Mouse (Mus musculus) stomach, embryonic 15.5 days (tissue): ENCODE results near the gene 9930111J21Rik2. TPM values are rescaled to one million over a fixed set of nuclear protein-coding genes. Genes with fewer than 3 reads are reported as not detected.
"Not testable (repeated sequence)": the region's sequence is repeated elsewhere in the genome, so short reads cannot be mapped to it uniquely, and the experiment has no call there.

Experiments used
- ATAC-seq: fragments of 200-750 bp; cut with Nextera tagmentation; 2 replicates; pipeline ENCODE4 v1.8.0; 2017; ENCODE audit warnings: low read depth, moderate number of reproducible peaks, moderate TSS enrichment; ENCODE audit not compliant: insufficient read depth, low FRiP score
- H3K27ac ChIP-seq: fragments of 300-500 bp; sonication (generic); 2 replicates; pipeline ENCODE4 v1.5.1; 2015; ENCODE audit warnings: mild to moderate bottlenecking, inconsistent platforms
- H3K27me3 ChIP-seq: fragments of 300-500 bp; sonication (generic); replicated peaks from 2 replicates; pipeline ENCODE4 v1.6.1; 2015; ENCODE audit warnings: inconsistent platforms
- H3K36me3 ChIP-seq: fragments of 300-500 bp; sonication (generic); 2 replicates; pipeline ENCODE4 v1.6.1; 2015; ENCODE audit warnings: inconsistent platforms
- H3K4me1 ChIP-seq: fragments of 300-500 bp; sonication (generic); 2 replicates; pipeline ENCODE4 v1.6.1; 2015; ENCODE audit warnings: inconsistent platforms
- H3K4me2 ChIP-seq: fragments of 300-500 bp; sonication (generic); 2 replicates; pipeline ENCODE4 v1.6.1; 2015; ENCODE audit warnings: mild to moderate bottlenecking, inconsistent platforms
- H3K4me3 ChIP-seq: fragments of 300-500 bp; sonication (generic); replicated peaks from 2 replicates; pipeline ENCODE4 v1.5.1; 2015; ENCODE audit warnings: inconsistent platforms
- H3K9ac ChIP-seq: fragments of 300-500 bp; sonication (generic); 2 replicates; pipeline ENCODE4 v1.6.1; 2015; ENCODE audit warnings: inconsistent platforms
- H3K9me3 ChIP-seq: fragments of 300-500 bp; sonication (generic); 2 replicates; pipeline ENCODE4 v1.6.1; 2016; ENCODE audit warnings: inconsistent platforms
- WGBS: fragments of 180-500 bp; shearing (Covaris S2); methylation state at CpG from one replicate; pipeline ENCODE4 v1.1.7; 2015; 5-methylcytosine and 5-hydroxymethylcytosine counted together
- polyA plus RNA-seq: library from polyadenylated mRNA; unstranded; fragments of >200 nt; fragmentation: Nextera tagmentation; extraction: Ambion mirVana; gene quantifications from 2 replicates; pipeline ENCODE4 v1.2.1, GENCODE M21; 2015

Gene 9930111J21Rik2
- 0.96 and 0.98 TPM in 2 replicates for polyA plus RNA-seq

DNA sequence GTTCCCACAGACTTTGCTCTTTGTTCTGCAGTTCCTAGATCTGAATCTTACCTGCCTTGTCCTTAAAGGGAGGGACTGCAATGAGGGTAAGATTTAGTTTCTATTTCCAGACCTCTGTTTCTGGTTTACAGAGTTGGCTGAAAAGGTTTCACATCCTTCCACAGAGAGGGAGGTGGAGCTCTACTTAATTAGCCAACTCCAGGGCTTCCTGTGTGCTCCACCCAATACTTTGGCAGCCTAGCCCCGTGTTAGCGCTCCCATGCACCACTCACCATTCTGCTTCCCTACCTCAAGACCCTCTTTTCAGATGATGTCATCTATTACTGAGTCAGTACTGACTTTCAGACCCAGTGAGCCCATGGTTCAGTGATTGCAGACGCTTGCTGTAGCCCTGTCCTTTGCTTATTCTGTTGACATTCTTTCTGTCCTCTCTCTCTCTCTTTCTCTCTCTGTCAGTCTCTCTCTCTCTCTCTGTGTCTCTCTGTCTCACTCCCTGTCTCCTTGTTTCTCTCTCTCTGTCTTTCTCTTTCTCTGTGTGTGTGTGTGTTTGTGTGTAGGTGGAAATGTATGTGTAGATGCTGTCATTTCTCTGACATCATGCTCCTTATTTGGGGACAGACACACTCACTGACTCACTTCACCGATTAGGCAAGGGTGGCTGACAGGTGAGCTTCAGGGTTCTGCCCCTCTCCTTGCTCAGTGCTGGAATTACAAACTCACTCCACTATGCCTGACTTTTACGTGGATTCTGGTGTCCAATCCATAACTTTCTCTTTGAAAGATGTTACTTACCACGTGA, at the start of gene 9930111J21Rik2:
9930111J21Rik2 (minus strand) TSS at position 150 of the 799 bp plus-strand sequence.
- WGBS, result 63% methylated on average over 1 of the region's 6 CpGs
- not testable (repeated sequence) for ATAC-seq

GRCm38 (mm10) chr11:49100409-49100808, 49.4 kb upstream of the 9930111J21Rik2 start:
- Histone ChIP-seq H3K4me3 (no peak overlapping the region), H3K9ac (no peak overlapping the region), H3K36me3 (no peaks in the 10 kb centered on the region), H3K9me3 (no peaks in the 10 kb centered on the region), H3K4me2 (no peak overlapping the region), H3K27ac (no peak overlapping the region), H3K27me3 (no peaks in the 10 kb centered on the region), H3K4me1 (no peaks in the 10 kb centered on the region)
- ATAC-seq, result no peak
- 79% methylated on average over 3 of the region's 3 CpGs for WGBS

More for the DNA sequence above, at the start of gene 9930111J21Rik2:
- H3K27ac ChIP-seq, H3K9ac ChIP-seq, H3K27me3 ChIP-seq, H3K36me3 ChIP-seq, H3K4me1 ChIP-seq, H3K9me3 ChIP-seq, H3K4me3 ChIP-seq, H3K4me2 ChIP-seq: not testable (repeated sequence)

DNA sequence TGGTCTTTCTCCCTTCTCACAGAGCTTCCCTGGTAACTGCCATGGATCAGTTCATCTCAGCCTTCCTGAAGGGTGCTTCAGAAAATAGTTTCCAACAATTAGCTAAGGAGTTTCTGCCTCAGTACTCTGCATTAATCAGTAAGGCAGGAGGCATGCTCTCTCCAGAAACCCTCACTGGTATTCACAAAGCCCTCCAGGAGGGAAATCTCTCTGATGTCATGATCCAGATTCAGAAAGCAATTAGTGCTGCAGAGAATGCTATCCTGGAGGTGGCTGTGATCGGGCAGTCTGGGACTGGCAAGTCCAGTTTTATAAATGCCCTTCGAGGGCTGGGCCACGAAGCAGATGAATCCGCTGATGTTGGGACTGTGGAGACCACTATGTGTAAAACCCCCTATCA, 44.3 kb upstream of the 9930111J21Rik2 start:
- no peak overlapping the region for H3K27ac ChIP-seq

DNA sequence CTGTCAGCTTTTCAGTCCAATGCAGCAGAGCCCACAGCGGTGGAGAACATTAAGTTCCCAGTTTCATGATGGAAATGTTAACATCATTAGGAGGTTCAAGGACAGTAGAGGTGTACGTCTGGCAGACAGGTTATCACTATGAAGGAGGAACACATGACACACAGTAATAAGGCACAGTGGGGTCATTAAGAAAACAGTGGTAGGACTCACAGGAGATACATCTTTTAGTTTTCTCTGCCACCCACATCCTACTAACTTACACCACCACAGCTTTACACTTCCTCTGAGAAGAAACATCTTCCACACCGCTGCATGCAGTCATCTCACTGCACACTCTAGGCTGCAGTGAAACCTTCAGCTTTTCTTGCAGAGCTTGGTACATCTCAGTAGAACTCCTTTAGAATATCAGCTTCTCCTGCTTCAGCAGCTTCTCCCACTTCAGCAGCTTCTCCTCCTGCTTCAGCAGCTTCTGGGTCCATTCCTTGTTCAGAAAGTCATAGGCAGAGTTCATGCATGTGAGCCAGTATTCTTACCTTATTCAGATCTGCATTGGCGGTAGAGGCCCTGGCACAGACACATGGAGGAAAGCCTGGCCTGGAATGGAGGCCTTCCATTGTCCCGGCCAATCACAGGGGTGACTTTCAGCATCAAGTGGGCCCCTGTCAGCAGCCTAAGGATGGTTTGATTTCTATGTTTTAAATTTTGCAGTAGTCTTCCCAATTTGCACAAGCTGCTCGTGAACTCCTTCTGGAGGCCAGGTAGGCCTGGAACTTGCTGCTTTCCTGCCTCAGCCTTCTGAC, 43.0 kb upstream of the 9930111J21Rik2 start:
- ATAC-seq, result no peak
- H3K4me1 ChIP-seq, result no peaks in the 10 kb centered on the region
- WGBS, result 80% methylated on average over 6 of the region's 6 CpGs

More for the DNA sequence above, 44.3 kb upstream of the 9930111J21Rik2 start:
- Histone ChIP-seq H3K4me2 (no peak overlapping the region), H3K9me3 (no peaks in the 10 kb centered on the region), H3K36me3 (no peaks in the 10 kb centered on the region), H3K9ac (no peak overlapping the region), H3K27me3 (no peaks in the 10 kb centered on the region), H3K4me3 (no peak overlapping the region), H3K4me1 (no peaks in the 10 kb centered on the region)
- WGBS, result 90% methylated on average over 4 of the region's 4 CpGs
- no peak for ATAC-seq

DNA sequence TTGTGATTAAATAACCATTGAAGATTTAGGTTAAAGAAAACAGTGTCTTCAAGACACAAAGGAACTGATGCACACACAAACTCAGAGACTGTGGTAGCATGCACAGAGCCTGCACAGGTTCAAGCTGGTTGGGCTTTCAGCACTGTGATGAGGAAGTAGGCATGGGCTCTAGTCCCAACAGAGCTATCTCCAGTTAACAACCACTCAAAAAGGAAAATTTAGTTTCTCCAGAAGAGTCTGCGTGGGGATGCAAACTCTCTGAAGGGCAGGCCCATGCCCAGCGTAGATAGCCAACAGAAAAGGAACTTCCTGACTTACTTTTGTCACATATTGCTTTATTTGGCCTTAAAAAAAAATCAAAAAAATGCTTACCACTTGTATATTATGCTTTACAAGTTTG, 41.7 kb upstream of the 9930111J21Rik2 start:
- Histone ChIP-seq H3K4me1 (peaks cover 6% of the 10 kb centered on the region; the same call in 1 of the 2 replicates), H3K9me3 (no peaks in the 10 kb centered on the region), H3K9ac (no peak overlapping the region), H3K4me2 (no peak overlapping the region), H3K36me3 (no peaks in the 10 kb centered on the region), H3K27ac (no peak overlapping the region), H3K4me3 (no peak overlapping the region), H3K27me3 (no peaks in the 10 kb centered on the region)
- 84% methylated on average over 2 of the region's 2 CpGs for WGBS
- ATAC-seq, result no peak

More for the DNA sequence above, 43.0 kb upstream of the 9930111J21Rik2 start:
- Histone ChIP-seq H3K27me3 (no peaks in the 10 kb centered on the region), H3K36me3 (no peaks in the 10 kb centered on the region), H3K4me2 (no peak overlapping the region), H3K27ac (no peak overlapping the region), H3K4me3 (no peak overlapping the region), H3K9ac (no peak overlapping the region), H3K9me3 (no peaks in the 10 kb centered on the region)

DNA sequence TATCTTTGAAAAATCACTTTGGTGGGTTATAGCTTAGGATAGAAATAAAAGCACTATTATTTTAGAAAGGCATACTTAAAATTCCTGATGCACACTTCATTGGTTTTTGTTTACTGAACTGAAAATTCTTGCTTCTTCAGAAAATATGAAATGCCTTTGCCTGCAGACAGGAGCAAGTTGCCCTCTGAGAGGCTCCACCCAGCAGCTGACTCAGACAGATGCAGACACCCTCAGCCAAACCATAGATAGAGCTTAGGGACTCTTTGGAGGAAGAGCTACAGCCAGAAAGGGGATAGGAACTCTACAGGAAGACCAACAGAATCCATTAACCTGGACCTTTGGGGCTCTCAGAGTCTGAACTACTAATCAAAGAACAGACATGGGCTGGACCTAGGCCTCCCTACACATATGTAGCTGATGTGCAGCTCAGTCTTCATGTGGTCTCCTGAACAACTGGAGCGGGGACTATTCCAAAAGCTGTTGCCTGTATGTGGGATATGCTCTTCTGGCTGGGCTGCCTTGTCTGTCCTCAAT, 41.1 kb upstream of the 9930111J21Rik2 start:
- no peaks in the 10 kb centered on the region for H3K36me3 ChIP-seq
- no peaks in the 10 kb centered on the region for H3K27me3 ChIP-seq
- no peak overlapping the region for H3K27ac ChIP-seq
- no peak for ATAC-seq
- H3K4me2 ChIP-seq, result no peak overlapping the region
- H3K9me3 ChIP-seq, result no peaks in the 10 kb centered on the region
- no peak overlapping the region for H3K9ac ChIP-seq
- H3K4me1 ChIP-seq, result peaks cover 7% of the 10 kb centered on the region; the same call in 1 of the 2 replicates
- 96% methylated on average over 1 of the region's 1 CpGs for WGBS
- no peak overlapping the region for H3K4me3 ChIP-seq

DNA sequence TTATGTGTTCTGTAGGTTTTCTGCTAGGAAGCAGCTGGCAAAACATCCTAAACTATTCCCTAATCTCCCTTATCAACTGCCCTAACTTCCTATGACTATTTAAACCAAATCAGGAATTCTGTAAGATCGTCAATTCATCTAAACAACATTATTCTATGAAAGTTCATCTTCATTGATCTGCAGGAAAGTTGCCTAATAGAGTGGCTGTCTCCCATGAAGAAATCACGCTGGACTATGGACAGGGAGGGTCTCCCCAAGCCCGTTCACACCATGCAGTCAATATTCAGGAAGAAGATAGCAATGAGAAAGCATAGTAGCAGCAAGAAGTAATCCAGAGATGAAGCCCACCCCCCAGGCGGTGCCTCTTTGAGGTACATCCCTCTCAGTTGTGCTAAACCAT, 40.1 kb upstream of the 9930111J21Rik2 start:
- 72% methylated on average over 4 of the region's 4 CpGs for WGBS
- no peak for ATAC-seq
- Histone ChIP-seq H3K36me3 (no peaks in the 10 kb centered on the region), H3K9me3 (no peaks in the 10 kb centered on the region), H3K4me1 (peaks cover 7% of the 10 kb centered on the region; the same call in 1 of the 2 replicates), H3K27me3 (no peaks in the 10 kb centered on the region), H3K9ac (no peak overlapping the region), H3K27ac (no peak overlapping the region), H3K4me3 (no peak overlapping the region), H3K4me2 (no peak overlapping the region)

DNA sequence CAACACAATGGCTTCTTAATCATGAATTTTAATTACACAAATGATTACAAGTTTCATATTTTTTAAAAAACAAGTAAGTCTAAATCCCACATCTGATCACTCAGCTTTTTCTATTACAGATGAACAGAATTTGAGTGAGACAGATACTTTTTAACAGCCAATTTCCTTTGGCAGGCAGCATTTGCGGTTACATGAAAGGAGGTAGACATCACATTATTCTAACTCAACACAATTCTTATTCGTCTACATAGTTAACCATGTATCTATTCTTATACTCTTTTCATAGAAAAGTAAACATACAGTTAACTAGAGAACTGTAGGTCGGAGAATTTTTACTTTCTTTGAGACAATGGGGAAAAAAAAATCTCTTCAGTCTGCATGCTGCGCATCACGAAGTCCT, 39.5 kb upstream of the 9930111J21Rik2 start:
- Histone ChIP-seq H3K27ac (no peak overlapping the region), H3K4me1 (peaks cover 7% of the 10 kb centered on the region; the same call in 1 of the 2 replicates), H3K36me3 (no peaks in the 10 kb centered on the region), H3K27me3 (no peaks in the 10 kb centered on the region), H3K9me3 (no peaks in the 10 kb centered on the region), H3K9ac (no peak overlapping the region), H3K4me3 (no peak overlapping the region), H3K4me2 (no peak overlapping the region)
- ATAC-seq, result no peak
- 78% methylated on average over 5 of the region's 5 CpGs for WGBS

- no peak overlapping the region for H3K4me2 ChIP-seq
- no peak for ATAC-seq
- 75% methylated on average over 3 of the region's 3 CpGs for WGBS
Measured at GRCm38 (mm10) chr11:49089735-49090507, 38.9 kb upstream of the 9930111J21Rik2 start.

DNA sequence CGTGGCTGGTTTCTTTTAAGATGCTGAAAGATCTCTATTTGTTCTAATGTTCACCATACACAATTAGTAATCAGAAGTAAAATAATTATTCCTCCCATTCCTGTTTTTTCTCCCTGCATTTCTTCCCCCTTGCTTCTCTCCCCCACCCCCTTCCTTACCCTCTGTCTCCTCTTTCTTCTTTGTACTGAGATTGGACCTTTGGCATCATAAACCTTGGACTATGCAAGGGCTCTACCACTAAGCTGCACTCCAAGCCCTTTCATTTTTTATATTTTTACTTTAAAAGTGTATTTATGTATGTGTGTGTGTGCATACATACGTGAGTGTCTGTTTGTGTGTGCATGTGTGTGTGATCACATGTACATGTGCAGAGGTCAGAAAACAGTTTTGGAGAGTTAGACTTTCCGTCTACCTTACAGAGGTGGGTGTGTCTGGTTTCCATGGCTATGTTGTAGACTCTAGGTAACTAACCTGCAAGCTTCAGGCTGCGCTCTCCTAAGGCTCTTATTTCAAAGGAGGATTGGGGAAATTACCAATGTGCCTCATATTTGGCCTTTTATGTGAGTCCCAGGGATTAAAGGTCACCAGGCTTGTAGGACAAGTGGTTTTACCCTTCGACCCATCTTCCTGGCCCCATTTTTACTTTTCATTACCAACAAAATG, 38.1 kb upstream of the 9930111J21Rik2 start:
- no peak for ATAC-seq
- WGBS, result 79% methylated on average over 5 of the region's 5 CpGs
- Histone ChIP-seq H3K9ac (no peak overlapping the region), H3K36me3 (no peaks in the 10 kb centered on the region), H3K4me2 (no peak overlapping the region), H3K4me3 (no peak overlapping the region), H3K9me3 (no peaks in the 10 kb centered on the region), H3K4me1 (peaks cover 7% of the 10 kb centered on the region; the same call in 1 of the 2 replicates), H3K27ac (no peak overlapping the region), H3K27me3 (no peaks in the 10 kb centered on the region)

More at GRCm38 (mm10) chr11:49089735-49090507, 38.9 kb upstream of the 9930111J21Rik2 start:
- H3K4me1 ChIP-seq, result peaks cover 7% of the 10 kb centered on the region; the same call in 1 of the 2 replicates
- no peak overlapping the region for H3K4me3 ChIP-seq
- no peaks in the 10 kb centered on the region for H3K9me3 ChIP-seq
- H3K27me3 ChIP-seq, result no peaks in the 10 kb centered on the region
- H3K27ac ChIP-seq, result no peak overlapping the region
- no peaks in the 10 kb centered on the region for H3K36me3 ChIP-seq
- no peak overlapping the region for H3K9ac ChIP-seq
